Mouse (Mus musculus): ENCODE measurements at regions not wholly inside any gene's neighbourhood (a gene's known extent, or its start where the extent isn't known, plus 50 kb on each side); places are given as distances from the start of the nearest gene placed in this dataset.
A peak's percentile ranks its signal among the peaks of the same experiment; 100 is the strongest.

- Histone ChIP-seq H3K36me3 (ENCODE audit: control insufficient read depth, insufficient read depth, low read length) (no peaks in the 10 kb centered on the region), H3K4me2 (ENCODE audit: low read length) (no peak overlapping the region), H3K9me3 (ENCODE audit: control insufficient read depth, low read length) (no peaks in the 10 kb centered on the region), H3K27ac (replicated peaks; ENCODE audit: low read depth, low read length) (peak overlapping the region; percentile 28), H3K27me3 (ENCODE audit: control insufficient read depth, insufficient read depth, low read length) (no peaks in the 10 kb centered on the region), H3K4me3 (replicated peaks; ENCODE audit: low read depth, low read length) (no peak overlapping the region), H3K4me1 (ENCODE audit: control insufficient read depth, insufficient read depth, low read length) (peaks cover 57% of the 10 kb centered on the region), H3K9ac (replicated peaks; ENCODE audit: low read length) (no peak overlapping the region)
- WGBS = 29% methylated on average over 5 of the region's 5 CpGs
- DNase-seq (no peak), ATAC-seq (ENCODE audit: low FRiP score, low TSS enrichment) (no peak)
These were observed 156.3 kb upstream of the Gm26897 start for GRCm38 (mm10) chr5:111577441-111577840.

DNA sequence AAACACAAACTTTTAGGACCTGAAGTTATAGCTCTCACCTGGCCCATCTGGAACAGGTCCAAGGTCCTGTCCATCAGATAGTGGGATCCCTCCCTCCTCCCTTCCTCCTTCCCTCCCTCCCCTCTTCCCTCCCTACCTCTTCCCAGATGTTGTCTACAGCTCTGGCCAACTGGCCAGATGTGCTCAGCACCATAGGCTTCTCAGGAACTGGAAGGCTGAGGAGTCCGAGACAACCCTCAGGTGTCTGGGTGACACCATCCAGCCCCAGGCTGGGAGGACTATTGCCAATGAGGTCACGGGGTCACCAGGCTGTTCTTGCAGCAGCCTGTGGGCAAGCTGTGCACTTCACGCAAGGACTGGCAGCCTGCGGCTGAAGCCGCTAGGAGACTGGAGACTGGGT is 155.6 kb upstream of the Gm26897 start:
- H3K27ac ChIP-seq (replicated peaks; ENCODE audit: low read depth, low read length) = 0 out of 2 replicates have a peak overlapping the region, but pooled peaks have one; percentile 17
- H3K36me3 ChIP-seq (ENCODE audit: control insufficient read depth, insufficient read depth, low read length) = no peaks in the 10 kb centered on the region
- H3K4me3 ChIP-seq (replicated peaks; ENCODE audit: low read depth, low read length) = no peak overlapping the region
- H3K9me3 ChIP-seq (ENCODE audit: control insufficient read depth, low read length) = no peaks in the 10 kb centered on the region
- no peak for ATAC-seq (ENCODE audit: low FRiP score, low TSS enrichment)
- H3K9ac ChIP-seq (replicated peaks; ENCODE audit: low read length) = no peak overlapping the region
- peaks cover 62% of the 10 kb centered on the region for H3K4me1 ChIP-seq (ENCODE audit: control insufficient read depth, insufficient read depth, low read length)
- DNase-seq = no peak
- no peak overlapping the region for H3K4me2 ChIP-seq (ENCODE audit: low read length)
- no peaks in the 10 kb centered on the region for H3K27me3 ChIP-seq (ENCODE audit: control insufficient read depth, insufficient read depth, low read length)
- WGBS = 45% methylated on average over 5 of the region's 5 CpGs

- no peak for ATAC-seq (ENCODE audit: low FRiP score, low TSS enrichment)
- Histone ChIP-seq H3K27ac (replicated peaks; ENCODE audit: low read depth, low read length) (peak overlapping the region; percentile 22; the same call in 1 of the 2 replicates), H3K27me3 (ENCODE audit: control insufficient read depth, insufficient read depth, low read length) (no peaks in the 10 kb centered on the region), H3K9ac (replicated peaks; ENCODE audit: low read length) (peak overlapping the region; percentile 23; the same call in 1 of the 2 replicates), H3K4me1 (ENCODE audit: control insufficient read depth, insufficient read depth, low read length) (peaks cover 65% of the 10 kb centered on the region), H3K4me2 (ENCODE audit: low read length) (peak overlapping the region; percentile 18; the same call in 1 of the 2 replicates), H3K36me3 (ENCODE audit: control insufficient read depth, insufficient read depth, low read length) (no peaks in the 10 kb centered on the region), H3K4me3 (replicated peaks; ENCODE audit: low read depth, low read length) (no peak overlapping the region), H3K9me3 (ENCODE audit: control insufficient read depth, low read length) (no peaks in the 10 kb centered on the region)
- no peak for DNase-seq
- WGBS = 9% methylated on average over 12 of the region's 12 CpGs
These were observed 154.6 kb upstream of the Gm26897 start for GRCm38 (mm10) chr5:111578977-111579727.

DNA sequence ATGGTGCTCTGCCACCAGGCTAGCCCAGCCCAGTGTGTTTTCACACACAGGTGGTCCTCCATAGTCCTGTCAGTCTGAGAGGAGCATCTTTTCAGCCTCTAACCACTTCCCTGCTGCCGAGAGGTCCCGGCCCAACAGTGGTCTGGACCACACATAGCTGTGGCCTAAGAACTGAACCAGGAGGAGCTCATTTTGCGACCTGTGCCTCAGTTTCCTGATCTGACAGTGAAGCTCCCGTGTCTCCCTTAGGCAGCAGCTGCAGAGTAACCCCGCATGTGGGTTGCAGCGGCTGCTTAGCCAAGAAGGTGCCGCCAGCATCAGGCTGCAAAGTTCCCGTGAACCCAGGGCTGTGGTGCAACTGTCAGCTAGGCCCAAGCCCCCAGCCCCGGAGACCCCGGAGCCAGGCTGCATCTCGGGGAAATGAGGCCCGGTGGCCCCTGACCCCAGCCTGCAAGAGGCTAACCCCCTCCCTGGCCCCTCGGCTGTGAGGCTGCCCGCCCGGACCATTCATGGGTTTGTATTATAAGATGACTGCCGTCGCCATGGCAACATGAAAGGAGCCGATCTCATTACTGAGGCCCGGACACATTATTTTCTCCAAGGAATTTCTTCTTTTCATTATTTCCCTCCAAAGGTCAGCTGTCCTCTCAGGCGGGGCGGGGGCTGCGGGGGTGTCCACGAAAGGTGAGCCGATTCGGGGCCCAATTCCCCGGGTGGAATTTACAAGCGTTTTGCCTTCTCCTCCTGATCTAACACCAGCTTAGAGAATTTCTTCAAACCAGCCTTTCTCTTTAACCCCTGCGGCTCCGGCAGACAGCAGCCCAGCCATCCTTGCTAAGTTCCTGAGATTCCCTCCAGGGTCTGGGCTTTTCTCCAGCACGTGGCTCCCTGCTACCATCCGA is 152.6 kb upstream of the Gm26897 start:
- Histone ChIP-seq H3K27ac (replicated peaks; ENCODE audit: low read depth, low read length) (peak overlapping the region; percentile 91), H3K4me1 (ENCODE audit: control insufficient read depth, insufficient read depth, low read length) (peaks cover 65% of the 10 kb centered on the region), H3K4me3 (replicated peaks; ENCODE audit: low read depth, low read length) (peak overlapping the region; percentile 31), H3K9ac (replicated peaks; ENCODE audit: low read length) (peak overlapping the region; percentile 41), H3K36me3 (ENCODE audit: control insufficient read depth, insufficient read depth, low read length) (no peaks in the 10 kb centered on the region), H3K9me3 (ENCODE audit: control insufficient read depth, low read length) (no peaks in the 10 kb centered on the region), H3K4me2 (ENCODE audit: low read length) (peak overlapping the region; percentile 59), H3K27me3 (ENCODE audit: control insufficient read depth, insufficient read depth, low read length) (no peaks in the 10 kb centered on the region)
- ATAC-seq (ENCODE audit: low FRiP score, low TSS enrichment) (peak; percentile 74), DNase-seq (peak; percentile 93)
- under 1% methylated on average over 31 of the region's 31 CpGs for WGBS

DNA sequence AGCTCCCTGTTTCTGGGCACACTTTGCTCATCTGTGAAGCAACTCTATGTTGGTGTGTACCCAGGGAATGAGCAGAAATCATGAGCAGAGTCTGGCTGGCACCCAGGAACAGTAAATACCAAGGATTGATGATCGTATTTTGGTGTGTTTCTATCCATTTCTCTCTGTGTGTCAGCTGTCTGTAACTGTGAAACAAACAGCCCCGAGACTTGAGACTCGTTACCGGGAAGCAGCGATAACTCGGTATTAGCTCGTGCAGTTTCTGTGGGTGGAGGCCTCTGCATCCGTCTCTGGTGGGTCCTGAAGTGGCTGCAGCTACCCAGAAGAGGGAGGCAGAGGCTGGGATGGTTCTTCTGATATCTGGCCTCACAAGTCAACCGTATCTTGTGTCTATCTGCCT is 151.7 kb upstream of the Gm26897 start:
- Histone ChIP-seq H3K9me3 (ENCODE audit: control insufficient read depth, low read length) (no peaks in the 10 kb centered on the region), H3K9ac (replicated peaks; ENCODE audit: low read length) (peak overlapping the region; percentile 41), H3K36me3 (ENCODE audit: control insufficient read depth, insufficient read depth, low read length) (no peaks in the 10 kb centered on the region), H3K27ac (replicated peaks; ENCODE audit: low read depth, low read length) (peak overlapping the region; percentile 91), H3K27me3 (ENCODE audit: control insufficient read depth, insufficient read depth, low read length) (no peaks in the 10 kb centered on the region), H3K4me1 (ENCODE audit: control insufficient read depth, insufficient read depth, low read length) (peaks cover 69% of the 10 kb centered on the region), H3K4me2 (ENCODE audit: low read length) (peak overlapping the region; percentile 59), H3K4me3 (replicated peaks; ENCODE audit: low read depth, low read length) (peak overlapping the region; percentile 31)
- no peak for DNase-seq
- 9% methylated on average over 9 of the region's 9 CpGs for WGBS
- ATAC-seq (ENCODE audit: low FRiP score, low TSS enrichment) = no peak

GRCm38 (mm10) chr5:111590619-111591081 is 143.1 kb upstream of the Gm26897 start:
- Histone ChIP-seq H3K9me3 (ENCODE audit: control insufficient read depth, low read length) (no peaks in the 10 kb centered on the region), H3K9ac (replicated peaks; ENCODE audit: low read length) (no peak overlapping the region), H3K27ac (replicated peaks; ENCODE audit: low read depth, low read length) (peak overlapping the region; percentile 66), H3K4me2 (ENCODE audit: low read length) (no peak overlapping the region), H3K27me3 (ENCODE audit: control insufficient read depth, insufficient read depth, low read length) (no peaks in the 10 kb centered on the region), H3K4me3 (replicated peaks; ENCODE audit: low read depth, low read length) (no peak overlapping the region), H3K4me1 (ENCODE audit: control insufficient read depth, insufficient read depth, low read length) (peaks cover 33% of the 10 kb centered on the region), H3K36me3 (ENCODE audit: control insufficient read depth, insufficient read depth, low read length) (no peaks in the 10 kb centered on the region)
- 10% methylated on average over 4 of the region's 4 CpGs for WGBS
- DNase-seq (no peak), ATAC-seq (ENCODE audit: low FRiP score, low TSS enrichment) (peak; percentile 16; the same call in 1 of the 2 replicates)

- H3K27me3 ChIP-seq (ENCODE audit: control insufficient read depth, insufficient read depth, low read length) = no peaks in the 10 kb centered on the region
- no peaks in the 10 kb centered on the region for H3K36me3 ChIP-seq (ENCODE audit: control insufficient read depth, insufficient read depth, low read length)
- no peak overlapping the region for H3K27ac ChIP-seq (replicated peaks; ENCODE audit: low read depth, low read length)
- peaks cover 38% of the 10 kb centered on the region for H3K4me1 ChIP-seq (ENCODE audit: control insufficient read depth, insufficient read depth, low read length)
- no peak for ATAC-seq (ENCODE audit: low FRiP score, low TSS enrichment)
- no peak overlapping the region for H3K4me2 ChIP-seq (ENCODE audit: low read length)
- WGBS = 60% methylated on average over 4 of the region's 4 CpGs
- H3K9ac ChIP-seq (replicated peaks; ENCODE audit: low read length) = no peak overlapping the region
- no peak overlapping the region for H3K4me3 ChIP-seq (replicated peaks; ENCODE audit: low read depth, low read length)
- no peak for DNase-seq
- no peaks in the 10 kb centered on the region for H3K9me3 ChIP-seq (ENCODE audit: control insufficient read depth, low read length)
These were observed 140.9 kb upstream of the Gm26897 start for GRCm38 (mm10) chr5:111592807-111593206.

- H3K9me3 ChIP-seq (ENCODE audit: control insufficient read depth, low read length) = no peaks in the 10 kb centered on the region
- no peak for ATAC-seq (ENCODE audit: low FRiP score, low TSS enrichment)
- H3K9ac ChIP-seq (replicated peaks; ENCODE audit: low read length) = no peak overlapping the region
These were observed 139.6 kb upstream of the Gm26897 start for GRCm38 (mm10) chr5:111594111-111594510.

More at GRCm38 (mm10) chr5:111594111-111594510, 139.6 kb upstream of the Gm26897 start:
- Histone ChIP-seq H3K4me1 (ENCODE audit: control insufficient read depth, insufficient read depth, low read length) (peaks cover 51% of the 10 kb centered on the region), H3K36me3 (ENCODE audit: control insufficient read depth, insufficient read depth, low read length) (no peaks in the 10 kb centered on the region), H3K27me3 (ENCODE audit: control insufficient read depth, insufficient read depth, low read length) (no peaks in the 10 kb centered on the region), H3K27ac (replicated peaks; ENCODE audit: low read depth, low read length) (peak overlapping the region; percentile 95; the same call in 1 of the 2 replicates), H3K4me3 (replicated peaks; ENCODE audit: low read depth, low read length) (no peak overlapping the region), H3K4me2 (ENCODE audit: low read length) (no peak overlapping the region)
- WGBS = 94% methylated on average over 5 of the region's 5 CpGs
- DNase-seq = no peak
